Mouse (Mus musculus) ES-E14 (cell line): ENCODE measurements around the gene Ebf3.

ENCODE experiments used
- CHD2 ChIP-seq: IDR thresholded peaks from 2 replicates; pipeline ENCODE4 v1.6.1; 2014; ENCODE audit warnings: mild to moderate bottlenecking, low read depth, low read length, inconsistent platforms
- HCFC1 ChIP-seq: IDR thresholded peaks from 2 replicates; pipeline ENCODE4 v1.6.1; 2012; ENCODE audit warnings: low read length, inconsistent platforms, borderline replicate concordance; ENCODE audit not compliant: insufficient read depth
- MAFK ChIP-seq: IDR thresholded peaks from 2 replicates; pipeline ENCODE4 v1.6.1; 2014; ENCODE audit warnings: mild to moderate bottlenecking, low read depth, low read length, inconsistent platforms; ENCODE audit not compliant: insufficient read depth
- ZC3H11A ChIP-seq: IDR thresholded peaks from 2 replicates; pipeline ENCODE4 v1.6.1; 2012; ENCODE audit warnings: low read depth, mild to moderate bottlenecking, inconsistent platforms, low read length, borderline replicate concordance
- ZNF384 ChIP-seq: IDR thresholded peaks from 2 replicates; pipeline ENCODE4 v1.6.1; 2012; ENCODE audit warnings: low read depth, low read length, inconsistent platforms

DNA sequence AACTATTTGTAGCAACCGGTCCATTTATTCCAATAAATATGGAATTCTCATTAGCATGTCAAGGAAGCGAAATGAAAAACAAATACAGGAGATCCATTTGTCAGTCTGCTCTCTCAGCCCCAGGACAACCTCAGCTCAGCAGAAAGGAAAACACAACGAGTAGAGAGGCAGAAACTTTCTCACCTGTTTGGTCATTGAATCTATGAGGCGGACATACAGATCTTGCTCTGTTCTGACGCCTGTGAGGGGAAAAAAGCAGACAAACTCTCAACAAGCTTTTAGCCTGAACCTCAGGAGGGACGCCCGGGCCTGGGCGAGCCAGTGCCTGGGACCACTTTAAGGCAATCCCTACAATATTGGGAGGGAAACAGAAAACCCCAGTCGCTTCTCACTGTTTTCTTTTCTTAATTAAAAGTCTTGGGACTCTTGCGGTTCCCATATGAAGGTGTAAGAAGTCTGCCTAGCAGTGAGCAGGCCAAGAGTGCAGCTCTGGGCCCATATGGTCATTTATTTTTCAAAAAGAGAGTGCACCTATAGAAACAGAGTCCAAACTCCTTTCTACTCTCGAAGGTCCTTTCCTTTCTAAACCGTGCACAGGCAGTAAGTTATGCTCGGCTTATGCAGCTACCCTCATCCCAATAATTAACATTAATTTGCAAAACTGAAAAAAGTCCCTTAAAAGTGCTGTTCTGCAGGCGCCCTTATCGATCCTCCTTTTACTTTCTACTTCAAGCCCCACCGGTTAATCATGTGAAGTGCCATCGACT, 1.9 kb downstream of the Ebf3 start:
- TF ChIP-seq CHD2 = no peak
- no peak for TF ChIP-seq ZC3H11A
- no peak for TF ChIP-seq ZNF384
- TF ChIP-seq MAFK = no peak
- no peak for TF ChIP-seq HCFC1
